Mouse (Mus musculus): Measurements from ENCODE around the gene Robo2.
"Not testable (repeated sequence)": the region's sequence is repeated elsewhere in the genome, so short reads cannot be mapped to it uniquely, and the experiment has no call there.

The Robo2 gene

DNA sequence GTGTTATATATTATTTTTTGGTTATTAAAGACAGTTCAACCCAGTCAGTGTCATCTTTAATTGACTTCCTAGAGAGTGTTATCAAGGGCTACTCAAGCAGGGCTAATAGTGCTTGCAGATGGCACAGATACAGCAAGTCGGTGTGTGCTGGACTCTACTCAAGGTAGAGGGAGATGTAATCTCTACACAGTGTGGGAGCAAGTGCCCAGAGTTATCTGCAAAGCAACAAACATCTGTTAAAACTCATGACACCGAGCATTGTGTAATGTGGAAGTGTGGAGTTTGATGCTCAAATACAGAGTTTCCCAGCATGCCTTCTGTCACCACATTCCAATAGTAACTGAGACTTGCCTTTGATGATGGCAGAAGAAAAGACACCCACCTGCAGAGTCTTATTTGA lies 345.7 kb downstream of the Robo2 start:
- no peak for DNase-seq (ENCODE audit: low spot score)

DNA sequence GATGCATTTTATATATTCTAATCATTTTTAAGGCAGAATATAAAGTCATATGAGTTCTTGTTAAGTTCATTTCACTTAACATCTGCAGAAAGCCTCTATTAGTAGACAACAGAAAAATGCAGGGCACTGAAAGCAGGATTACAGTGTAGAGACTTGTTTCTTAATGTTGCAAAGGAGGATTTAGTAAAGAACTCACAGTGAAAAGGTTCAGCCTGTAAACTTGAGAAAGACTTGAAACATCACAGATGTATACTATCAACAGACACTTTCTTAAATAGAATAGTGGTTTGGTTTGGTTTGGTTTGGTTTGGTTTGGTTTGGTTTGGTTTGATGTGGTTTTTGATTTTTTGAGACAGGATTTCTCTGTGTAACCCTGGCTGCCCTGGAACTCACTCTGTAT lies 349.7 kb downstream of the Robo2 start:
- no peak for DNase-seq (ENCODE audit: low spot score)

DNA sequence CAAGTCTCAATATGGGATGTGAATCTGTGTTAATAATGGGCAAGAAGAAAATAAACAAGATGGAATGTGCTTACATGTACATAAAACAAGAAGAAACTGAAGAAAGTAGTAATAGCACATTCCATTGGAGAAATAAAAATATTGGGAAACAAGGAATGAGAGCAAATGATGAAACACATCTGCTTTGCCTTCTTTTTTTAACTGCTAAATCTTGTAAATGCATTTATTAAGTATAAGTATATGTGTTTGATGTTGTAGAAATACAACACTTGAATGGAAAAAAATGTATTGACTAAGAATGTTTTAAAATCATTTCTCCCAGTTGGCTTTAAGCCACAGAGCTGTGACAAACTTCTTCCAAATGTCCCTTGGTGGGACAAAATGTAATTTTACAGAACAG lies 350.1 kb downstream of the Robo2 start:
- no peak for DNase-seq (ENCODE audit: low spot score)

DNA sequence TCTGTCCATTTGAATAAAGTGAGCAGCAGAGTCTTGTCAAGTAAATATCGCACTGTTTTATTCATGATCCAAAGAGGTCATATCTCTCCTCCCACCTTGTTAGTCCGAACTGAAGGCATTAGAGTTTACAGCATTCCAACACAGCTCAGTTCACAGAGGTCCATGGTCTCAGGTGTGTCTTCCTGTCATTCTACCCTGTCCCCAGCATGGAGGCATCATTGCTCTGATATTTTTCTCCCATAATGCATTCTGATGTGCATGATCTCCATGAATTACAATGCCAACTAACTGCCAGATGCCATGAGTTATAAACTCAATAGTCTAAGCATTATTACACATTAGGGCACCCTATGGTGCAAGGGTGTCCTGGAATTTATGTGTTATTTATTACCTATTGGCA lies 354.7 kb downstream of the Robo2 start:
- DNase-seq (ENCODE audit: low spot score), result no peak

DNA sequence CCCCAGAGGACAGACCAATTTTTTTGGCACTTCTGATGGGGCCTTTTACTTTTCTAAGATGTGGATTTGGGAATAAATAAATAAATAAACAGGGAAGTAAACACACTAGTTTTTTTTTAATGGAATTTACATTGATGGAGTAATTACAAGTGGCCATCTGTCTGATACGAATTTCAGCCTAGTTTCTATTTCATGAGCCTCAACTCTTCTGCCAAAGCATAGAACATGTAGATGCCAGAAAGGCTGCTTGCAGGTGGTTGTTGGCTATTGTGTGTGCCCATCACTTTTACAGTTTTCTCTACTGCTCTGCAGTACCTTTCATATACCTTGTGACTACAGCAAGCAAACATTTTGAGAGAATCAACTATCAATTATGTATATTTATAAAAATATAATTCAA lies 355.4 kb downstream of the Robo2 start:
- no peak for DNase-seq (ENCODE audit: low spot score)

DNA sequence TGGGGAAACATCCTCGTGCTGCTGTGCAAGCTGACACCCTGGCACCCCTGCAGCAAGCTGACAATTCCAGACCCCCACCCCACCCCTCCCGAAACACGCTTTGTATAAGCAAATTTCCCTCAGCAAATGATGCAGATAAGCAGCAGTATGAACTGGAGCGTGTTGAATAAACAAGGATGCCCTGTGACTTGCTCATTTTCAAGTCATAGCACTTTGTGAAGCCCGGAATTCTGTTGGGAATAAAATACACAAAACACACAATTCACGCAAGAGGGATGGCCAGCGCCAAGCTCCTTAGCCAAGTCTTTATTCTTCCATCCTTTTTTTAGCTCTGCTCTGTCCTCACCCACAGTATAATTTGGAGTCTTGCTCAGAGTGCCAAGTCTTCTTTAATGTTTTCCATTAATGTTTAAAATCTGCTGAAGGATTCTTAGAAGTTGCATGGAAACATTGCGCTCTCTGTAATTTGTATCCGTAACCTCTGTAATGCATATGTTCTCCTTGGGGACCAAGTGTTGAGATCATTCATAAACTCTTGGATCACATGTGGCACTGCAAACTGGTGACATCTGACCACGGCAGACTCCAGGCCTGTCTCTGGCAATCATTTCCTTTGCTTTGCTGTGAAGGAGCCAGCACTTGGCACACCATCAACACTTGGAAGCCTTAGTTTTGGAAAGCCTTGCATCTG lies 356.4 kb downstream of the Robo2 start:
- DNase-seq (ENCODE audit: low spot score), result no peak

DNA sequence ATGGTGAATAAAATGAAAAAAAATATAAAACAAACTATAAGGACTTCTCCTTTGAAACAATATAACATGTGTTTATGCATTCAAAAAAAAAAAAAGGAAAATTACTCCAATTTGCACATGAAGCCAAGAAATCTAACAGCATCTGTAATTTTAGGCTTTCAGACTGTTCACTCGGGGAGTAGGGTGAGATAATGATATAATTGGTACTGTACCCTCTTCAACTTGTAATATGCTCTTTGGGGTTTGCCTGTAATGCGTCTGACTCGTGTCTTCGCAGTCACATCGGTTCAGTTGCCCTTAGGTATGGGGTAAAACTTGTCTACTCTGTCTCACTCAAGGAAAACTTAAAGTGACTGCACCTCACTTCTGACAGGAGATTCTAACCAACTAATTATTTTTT lies 362.2 kb downstream of the Robo2 start:
- no peak for DNase-seq (ENCODE audit: low spot score)

DNA sequence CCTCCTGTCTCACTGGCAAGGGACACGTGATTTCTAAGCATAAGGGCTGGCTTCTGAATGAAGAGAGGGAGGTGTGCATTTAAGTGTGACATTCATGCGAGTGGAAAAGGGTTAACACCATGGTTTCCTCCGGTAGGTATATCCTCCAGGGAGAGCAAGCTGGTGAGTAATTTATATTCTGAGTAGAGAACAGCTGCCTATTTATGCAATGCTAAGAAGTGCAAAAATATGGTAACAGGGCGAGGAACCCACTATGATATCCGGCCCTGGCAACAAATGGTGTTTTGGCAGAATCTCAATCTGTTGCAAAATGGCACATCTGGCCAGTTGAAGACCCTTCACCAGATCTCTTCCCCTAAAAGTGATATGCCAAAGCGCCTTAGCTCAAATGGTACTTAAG lies 362.6 kb downstream of the Robo2 start:
- no peak for DNase-seq (ENCODE audit: low spot score)

DNA sequence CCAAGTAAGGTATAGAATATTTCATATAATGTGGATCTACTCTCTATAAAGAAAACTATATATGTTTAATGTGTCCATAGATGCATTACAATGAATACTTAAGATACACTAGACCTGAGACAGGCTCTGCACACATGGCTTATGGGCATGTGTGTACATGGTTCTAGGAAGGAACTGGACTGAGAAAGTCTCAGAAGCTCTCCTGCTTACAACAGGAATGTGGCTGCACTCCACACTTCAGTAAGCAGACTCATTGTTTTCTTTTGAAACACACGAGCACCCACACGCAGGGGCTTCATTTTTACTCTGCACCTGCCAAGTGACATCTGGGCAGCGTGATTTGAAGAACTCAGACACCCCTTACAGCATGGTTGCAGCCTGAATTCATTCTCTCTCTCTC lies 364.4 kb downstream of the Robo2 start:
- no peak for DNase-seq (ENCODE audit: low spot score)

DNA sequence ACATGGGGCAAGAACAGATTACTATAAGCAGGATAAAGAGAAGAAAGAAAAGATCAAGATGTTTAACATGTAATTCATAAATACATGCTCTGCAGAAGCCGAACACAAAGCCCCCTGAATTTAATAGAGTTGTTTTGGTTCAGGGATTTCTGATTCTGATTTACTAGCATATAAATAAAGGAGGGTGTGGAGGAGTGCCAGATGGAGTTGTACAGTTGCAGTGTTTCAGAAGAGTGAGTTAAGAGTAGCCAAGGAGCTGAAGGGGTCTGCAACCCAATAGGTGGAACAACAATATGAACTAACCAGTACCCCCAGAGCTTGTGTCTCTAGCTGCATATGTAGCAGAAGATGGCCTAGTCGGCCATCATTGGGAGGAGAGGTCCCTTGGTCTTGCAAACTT lies 370.8 kb downstream of the Robo2 start:
- not testable (repeated sequence) for DNase-seq (ENCODE audit: low spot score)

DNA sequence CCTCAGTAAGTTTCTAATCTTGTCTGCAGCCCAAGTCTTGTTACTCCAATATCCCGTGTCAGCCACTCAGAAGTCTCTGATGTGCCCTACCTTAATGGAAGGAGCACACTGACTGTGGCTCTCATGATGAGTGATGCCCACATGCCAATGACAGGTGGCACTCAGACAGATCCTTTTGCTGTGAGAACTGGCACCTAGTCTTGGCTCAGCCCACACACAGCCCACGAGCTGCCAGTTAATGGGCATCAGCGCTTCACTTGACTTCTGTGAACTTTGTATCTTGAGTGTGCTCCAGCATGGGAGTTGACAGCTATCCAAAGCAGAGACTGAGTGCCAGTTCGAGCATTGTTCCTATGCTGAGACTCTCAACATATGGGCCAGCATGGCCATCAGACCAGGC lies 383.8 kb downstream of the Robo2 start:
- no peak for DNase-seq (ENCODE audit: low spot score)

DNA sequence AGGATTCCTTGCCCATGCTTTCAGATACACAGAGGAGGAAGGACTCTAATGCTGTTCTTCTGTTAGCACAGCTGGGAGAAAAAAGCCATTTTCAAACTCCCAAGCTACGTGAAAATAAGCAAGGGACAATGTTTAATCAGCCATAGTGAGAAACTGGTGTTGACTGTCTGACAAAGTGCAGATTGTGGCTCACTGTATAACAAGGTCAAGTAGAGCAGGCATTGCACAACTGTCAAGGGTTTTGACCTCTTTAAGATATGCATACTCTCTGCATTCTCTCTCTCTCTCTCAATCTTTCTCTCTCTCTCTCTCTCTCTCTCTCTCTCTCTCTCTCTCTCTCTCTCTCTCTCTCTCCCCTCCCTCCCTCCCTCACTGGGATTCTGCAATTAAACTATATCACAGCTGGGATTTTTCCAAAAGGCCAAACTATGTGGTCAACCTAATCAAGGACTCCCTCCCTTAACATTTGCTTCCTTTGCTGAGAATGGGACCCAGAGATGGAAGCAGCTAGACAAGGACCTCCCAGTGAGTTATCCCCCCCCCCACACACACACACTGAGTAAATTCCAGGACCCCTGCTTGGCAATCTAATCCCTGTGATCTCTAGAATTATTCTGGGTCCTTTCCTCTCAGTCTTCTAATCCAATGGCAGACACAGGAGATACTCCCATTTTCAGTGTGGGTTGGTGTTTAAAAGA lies 389.2 kb downstream of the Robo2 start:
- DNase-seq (ENCODE audit: low spot score), result no peak

DNA sequence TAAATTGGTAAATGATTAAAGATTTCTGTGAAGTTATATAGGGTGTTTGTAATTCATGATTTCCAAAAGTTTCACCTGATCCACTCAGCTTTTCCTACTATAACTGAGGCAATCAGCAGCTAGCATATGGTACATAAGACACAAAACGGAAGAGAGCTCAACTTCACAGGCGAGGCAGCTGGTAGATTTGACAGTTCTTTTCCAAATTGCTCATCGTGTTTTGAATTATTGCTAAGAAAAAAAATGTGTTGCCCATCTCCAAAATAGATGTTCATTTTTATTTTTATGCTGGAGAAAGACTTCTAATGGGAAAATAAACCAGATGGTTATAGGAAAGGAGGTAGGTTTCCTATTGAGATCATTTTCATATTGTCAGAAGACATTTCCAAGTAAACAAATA lies 405.9 kb downstream of the Robo2 start:
- DNase-seq (ENCODE audit: low spot score), result no peak

DNA sequence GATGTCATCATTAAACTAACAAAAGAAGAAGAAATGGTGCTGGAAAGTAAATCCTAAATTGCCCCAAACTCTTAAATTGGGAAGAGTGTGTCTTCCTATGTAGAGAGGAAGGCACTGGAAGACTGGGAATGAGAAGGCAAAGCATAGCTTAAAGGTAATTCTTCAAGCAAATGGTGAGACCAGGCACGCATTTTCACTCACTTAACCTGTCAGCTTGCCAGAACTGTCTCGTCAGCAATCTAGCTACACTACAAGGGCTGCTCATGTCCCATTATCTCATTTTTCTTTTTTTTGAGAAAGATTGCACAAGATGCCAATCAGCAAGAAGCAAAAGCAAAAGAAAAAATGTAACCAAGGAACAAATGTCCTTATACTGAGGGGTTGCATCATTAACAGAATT lies 410.3 kb downstream of the Robo2 start:
- DNase-seq (ENCODE audit: low spot score), result no peak

DNA sequence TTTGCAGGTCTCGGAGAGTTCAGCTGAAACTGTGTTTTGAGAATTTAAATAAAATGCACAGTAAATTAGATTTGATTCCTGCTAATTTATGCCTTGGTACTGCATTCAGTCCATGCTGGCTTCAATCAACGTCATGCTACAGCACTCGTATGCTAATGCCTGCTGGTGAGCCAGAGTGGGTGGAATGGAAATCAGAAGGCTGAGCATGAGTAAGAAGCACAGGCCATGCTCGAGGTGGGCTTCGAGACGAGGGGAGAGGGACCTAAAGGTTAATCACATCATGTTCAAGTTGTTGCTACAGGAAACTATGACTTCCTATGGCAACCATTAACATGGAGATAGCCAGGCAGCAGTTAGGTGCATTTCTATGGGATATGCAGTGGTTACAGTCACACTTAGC lies 420.4 kb downstream of the Robo2 start:
- no peak for DNase-seq (ENCODE audit: low spot score)

DNA sequence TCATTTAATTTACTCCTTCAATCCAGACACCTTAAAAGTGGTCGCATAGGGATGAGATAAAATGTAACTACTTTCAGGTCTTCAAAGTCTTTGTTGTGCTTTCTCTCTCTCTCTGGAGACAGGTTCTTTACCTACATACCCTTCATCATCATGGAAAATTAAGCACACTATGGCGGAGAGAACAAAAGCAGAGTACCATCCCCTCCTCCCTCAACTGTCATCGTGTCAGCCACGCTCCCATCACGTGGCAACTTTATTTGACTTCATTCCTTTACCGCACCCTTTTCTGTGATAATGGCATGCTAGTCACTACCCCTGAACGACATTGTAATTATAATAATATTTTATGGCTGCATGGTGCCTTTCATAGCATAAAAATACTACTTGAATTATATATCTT lies 442.1 kb downstream of the Robo2 start:
- no peak for DNase-seq (ENCODE audit: low spot score)

DNA sequence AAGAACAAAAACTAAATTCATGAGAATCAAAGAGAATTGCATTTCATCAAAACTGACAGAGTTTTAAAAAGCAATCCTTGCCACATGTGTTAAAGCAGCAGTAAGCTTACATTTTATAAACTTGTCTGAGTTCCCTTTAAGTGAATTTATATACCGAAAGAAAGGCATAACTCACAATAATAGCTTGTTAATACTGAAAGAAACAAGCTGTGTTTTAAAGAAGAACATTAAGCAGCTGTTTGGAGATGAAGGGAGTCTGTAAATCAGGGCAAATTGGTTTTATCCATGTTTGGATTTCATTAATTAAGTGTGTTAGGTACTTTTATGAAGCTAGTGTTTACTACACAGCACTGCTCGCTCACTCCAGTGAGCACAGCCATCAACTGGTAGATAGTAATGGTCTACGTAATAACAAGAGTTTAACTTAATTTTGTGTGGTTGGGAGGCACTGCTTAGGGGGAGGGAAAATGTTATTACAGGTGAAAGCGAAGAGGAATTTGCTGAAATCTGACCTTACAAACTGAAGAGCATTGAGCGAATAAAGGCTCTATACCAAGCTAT lies 447.2 kb downstream of the Robo2 start:
- no peak for DNase-seq (ENCODE audit: low spot score)

DNA sequence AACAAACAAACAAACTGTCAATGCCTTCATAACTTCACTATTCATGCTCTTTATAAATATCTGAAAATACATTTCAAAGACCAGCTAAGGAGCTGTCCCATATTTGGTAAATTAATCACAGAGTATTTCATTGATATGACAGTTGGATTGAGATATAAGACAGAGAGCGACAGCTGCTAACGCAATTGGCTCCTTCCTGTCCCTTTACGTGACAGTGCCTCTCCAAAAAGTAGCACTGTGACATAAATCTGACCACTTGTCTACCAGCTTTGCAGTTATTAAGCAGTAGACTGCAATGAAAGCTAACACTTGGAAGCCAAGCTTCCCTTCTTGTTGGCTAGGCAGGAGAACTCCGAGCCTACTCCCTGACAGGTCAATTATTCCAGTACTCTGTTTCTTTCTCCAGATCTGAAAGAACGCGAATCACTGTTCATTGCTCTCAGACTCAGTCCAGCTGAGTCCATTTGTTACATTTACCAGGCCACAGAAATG lies 452.1 kb downstream of the Robo2 start:
- DNase-seq (ENCODE audit: low spot score), result no peak

DNA sequence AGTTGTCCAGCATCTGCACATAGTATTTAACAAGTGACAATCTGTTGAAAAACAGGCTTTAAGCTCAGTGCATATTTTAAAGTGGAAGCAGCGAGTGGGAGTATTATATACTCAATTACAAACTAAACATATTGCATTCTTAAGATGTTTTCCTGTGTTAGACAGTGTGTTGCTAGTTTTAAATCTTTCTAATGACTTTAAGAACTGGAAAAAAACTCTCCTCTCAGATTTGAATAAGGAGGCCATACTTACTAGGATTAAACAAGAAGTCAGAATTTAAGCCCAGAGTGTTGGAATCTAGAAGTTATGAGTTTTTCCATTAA lies 453.1 kb downstream of the Robo2 start:
- DNase-seq (ENCODE audit: low spot score), result no peak

DNA sequence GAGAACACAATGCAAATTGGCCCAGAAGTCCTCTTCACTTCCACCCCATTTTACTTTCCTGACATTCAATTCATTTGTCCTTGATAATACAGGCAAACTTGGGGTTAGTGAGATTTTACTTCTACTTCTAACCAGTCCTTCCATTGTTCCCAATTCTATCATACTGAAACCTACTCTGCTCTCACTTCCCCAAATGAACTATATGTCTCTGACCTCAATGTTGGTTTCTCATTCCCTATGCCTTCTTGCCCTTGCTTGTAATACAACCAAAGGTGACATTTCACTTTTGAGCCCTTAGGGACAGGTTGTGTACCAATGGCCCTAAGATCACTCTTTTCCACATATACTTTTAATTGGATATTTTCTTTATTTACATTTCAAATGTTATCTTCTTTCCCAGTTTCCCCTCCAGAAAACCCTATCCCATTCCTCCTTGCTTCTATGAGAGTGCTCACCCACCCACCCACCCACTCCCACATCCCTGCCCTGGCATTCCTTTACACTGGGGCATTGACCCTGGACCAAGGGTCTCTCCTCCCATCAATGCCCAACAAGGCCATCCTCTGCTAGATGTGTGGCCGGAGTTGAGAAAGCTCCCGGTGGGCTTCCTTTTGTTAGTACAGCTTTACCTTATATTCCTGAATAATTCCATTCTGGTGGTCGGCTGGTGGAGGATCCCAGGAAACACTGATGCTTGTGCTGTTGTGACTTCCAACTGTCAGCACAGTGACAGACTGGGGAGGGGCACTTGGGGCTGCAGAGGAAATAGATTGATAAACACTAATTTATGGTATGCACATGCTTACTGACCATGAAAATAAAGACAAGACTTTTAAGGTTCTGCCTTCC lies 453.7 kb downstream of the Robo2 start:
- DNase-seq (ENCODE audit: low spot score), result no peak

DNA sequence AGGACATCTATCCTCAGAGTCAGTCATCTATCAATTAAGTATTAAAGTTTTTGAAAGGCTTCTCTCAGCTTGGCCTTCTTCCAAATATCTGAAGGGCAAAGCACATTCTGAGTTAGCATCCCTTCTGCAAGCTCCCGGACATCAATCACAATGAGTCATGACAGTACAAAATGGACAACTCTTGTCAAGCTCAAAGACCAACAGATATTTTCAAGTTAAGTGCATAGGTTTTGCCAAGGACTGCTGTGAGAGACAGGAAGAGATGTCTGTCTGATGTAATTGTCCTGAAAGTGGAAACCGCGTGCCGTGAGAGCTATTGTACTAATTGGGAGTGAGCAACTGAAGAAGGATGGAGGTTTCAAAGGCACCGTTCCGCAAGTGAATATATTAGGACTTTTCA lies 465.5 kb downstream of the Robo2 start:
- DNase-seq (ENCODE audit: low spot score), result no peak

DNA sequence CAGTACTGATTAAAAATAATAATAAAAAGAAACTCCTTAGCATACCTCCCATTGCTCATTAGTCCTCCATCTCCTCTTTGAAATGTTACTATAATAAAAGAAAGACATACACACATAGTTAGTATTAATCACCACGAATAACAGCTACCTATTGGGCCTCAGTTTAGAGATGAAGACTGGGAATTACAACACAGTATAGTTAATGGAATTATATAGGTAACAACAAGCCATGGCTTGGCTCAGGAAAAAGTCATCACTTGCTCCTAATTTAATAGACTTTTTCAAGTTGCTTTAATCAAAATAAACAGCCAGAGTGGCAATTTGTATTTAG lies 471.4 kb downstream of the Robo2 start:
- no peak for DNase-seq (ENCODE audit: low spot score)

Data from ovary, adult 18-20 months (tissue).